Mouse (Mus musculus) brain, adult 2 months (tissue): ENCODE results near the gene Slc50a1.

ENCODE experiments used
- DNase-seq: peaks from one replicate; pipeline ENCODE4 v3.0.0; 2011; ENCODE audit warnings: low read depth, low spot score

The Slc50a1 gene

GRCm38 (mm10) chr3:89270051-89270755, at the start of gene Slc50a1:
Gene Slc50a1, minus strand, starts transcription at chr3:89270570.
- DNase-seq = peak; percentile 93

GRCm38 (mm10) chr3:89319591-89320350, 49.4 kb upstream of the Slc50a1 start:
- peak; percentile 80 for DNase-seq

GRCm38 (mm10) chr3:89318971-89319590, 48.7 kb upstream of the Slc50a1 start:
- no peak for DNase-seq

- peak; percentile 48 for DNase-seq
Observed at GRCm38 (mm10) chr3:89318316-89318715, 47.9 kb upstream of the Slc50a1 start.

GRCm38 (mm10) chr3:89317246-89317645, 46.9 kb upstream of the Slc50a1 start:
- DNase-seq = peak; percentile 61

- peak; percentile 94 for DNase-seq
Observed at GRCm38 (mm10) chr3:89316833-89317232, 46.5 kb upstream of the Slc50a1 start.

- peak; percentile 33 for DNase-seq
Observed at GRCm38 (mm10) chr3:89315930-89316831, 45.8 kb upstream of the Slc50a1 start.

GRCm38 (mm10) chr3:89315195-89315929, 45.0 kb upstream of the Slc50a1 start:
- peak; percentile 87 for DNase-seq

- DNase-seq = no peak
Observed at GRCm38 (mm10) chr3:89314791-89315190, 44.4 kb upstream of the Slc50a1 start.

GRCm38 (mm10) chr3:89314340-89314739, 44.0 kb upstream of the Slc50a1 start:
- no peak for DNase-seq

GRCm38 (mm10) chr3:89308089-89308488, 37.7 kb upstream of the Slc50a1 start:
- DNase-seq = peak; percentile 80

- DNase-seq = no peak
Observed at GRCm38 (mm10) chr3:89305551-89306325, 35.4 kb upstream of the Slc50a1 start.

- DNase-seq = no peak
Observed at GRCm38 (mm10) chr3:89305105-89305504, 34.7 kb upstream of the Slc50a1 start.

GRCm38 (mm10) chr3:89304440-89304839, 34.1 kb upstream of the Slc50a1 start:
- no peak for DNase-seq

GRCm38 (mm10) chr3:89300514-89300913, 30.1 kb upstream of the Slc50a1 start:
- no peak for DNase-seq

GRCm38 (mm10) chr3:89300071-89300470, 29.7 kb upstream of the Slc50a1 start:
- DNase-seq = no peak

GRCm38 (mm10) chr3:89299499-89299898, 29.1 kb upstream of the Slc50a1 start:
- DNase-seq = peak; percentile 85

- no peak for DNase-seq
Observed at GRCm38 (mm10) chr3:89298908-89299307, 28.5 kb upstream of the Slc50a1 start.

- peak; percentile 70 for DNase-seq
Observed at GRCm38 (mm10) chr3:89296761-89297396, 26.5 kb upstream of the Slc50a1 start.
